ENCODE assay signal across 27 mouse cellular contexts in the genomic region with DNA sequence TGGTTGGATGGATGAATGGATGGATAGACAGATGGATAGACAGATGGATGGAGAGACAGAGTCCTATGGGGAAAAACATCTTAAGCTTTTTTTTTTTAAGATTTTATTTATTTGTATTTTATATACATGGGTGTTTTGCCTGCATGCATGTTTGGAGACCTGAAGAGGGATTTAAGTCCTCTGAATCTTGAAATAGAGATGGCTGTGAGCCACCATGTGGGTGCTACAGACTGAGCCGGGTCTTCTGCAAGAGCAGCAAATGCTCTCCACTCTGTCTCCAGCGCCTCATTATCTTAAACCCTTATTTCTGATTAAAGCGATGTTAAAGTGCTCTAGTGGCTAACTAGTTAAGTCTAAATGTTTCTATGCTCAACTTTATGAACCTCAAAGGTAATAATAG. TPM values are rescaled to one million over a fixed set of nuclear protein-coding genes. Genes with fewer than 3 reads are reported as not detected.
"Had no signal": no experiment of that assay in that cellular context is flagged by ENCODE, and none has a peak within 500 bp of the region (broad histone marks: within the 10 kb centered on the region; RNA-seq: fewer than 3 reads in every experiment).

No protein-coding gene starts in this region.

- H3K27me3 ChIP-seq: embryonic facial prominence, embryonic 12.5 days; embryonic facial prominence, embryonic 13.5 days; embryonic facial prominence, embryonic 15.5 days; forebrain, embryonic 12.5 days; forebrain, embryonic 13.5 days; forebrain, embryonic 15.5 days had no signal

- H3K4me1 ChIP-seq: embryonic facial prominence, embryonic 10.5 days; embryonic facial prominence, embryonic 12.5 days; embryonic facial prominence, embryonic 13.5 days; embryonic facial prominence, embryonic 15.5 days; forebrain, embryonic 12.5 days; forebrain, embryonic 13.5 days; forebrain, embryonic 15.5 days; heart, embryonic 10.5 days had no signal

- DNase-seq: cerebellum, adult 9-10 months; cerebellum, adult 9-11 months; cerebellum, postnatal 10 days; cerebellum, postnatal 14 days; cerebellum, postnatal 25 days; cerebellum, postnatal 36 days; embryo, embryonic 11 days; forebrain, postnatal 0 days; gastrocnemius, adult 2 months; gastrocnemius, postnatal 10 days; gastrocnemius, postnatal 14 days; gastrocnemius, postnatal 25 days; gastrocnemius, postnatal 36 days; heart, adult 11 months; heart, adult 18-20 months; heart, adult 2 months had no signal

- H3K4me3 ChIP-seq: embryonic facial prominence, embryonic 10.5 days; embryonic facial prominence, embryonic 12.5 days; embryonic facial prominence, embryonic 13.5 days; embryonic facial prominence, embryonic 15.5 days; erythroblast, embryonic 14.5 days; forebrain, embryonic 12.5 days; forebrain, embryonic 13.5 days; forebrain, embryonic 15.5 days; gastrocnemius, adult 2 months; heart, adult 2 months; heart, embryonic 10.5 days had no signal

- H3K9me3 ChIP-seq: embryonic facial prominence, embryonic 10.5 days; embryonic facial prominence, embryonic 12.5 days; embryonic facial prominence, embryonic 13.5 days; embryonic facial prominence, embryonic 15.5 days; forebrain, embryonic 12.5 days; forebrain, embryonic 13.5 days; forebrain, embryonic 15.5 days; heart, embryonic 10.5 days had no signal

- H3K27ac ChIP-seq: embryonic facial prominence, embryonic 10.5 days; embryonic facial prominence, embryonic 12.5 days; embryonic facial prominence, embryonic 13.5 days; embryonic facial prominence, embryonic 15.5 days; forebrain, embryonic 12.5 days; forebrain, embryonic 13.5 days; forebrain, embryonic 15.5 days; gastrocnemius, adult 2 months; heart, adult 2 months; heart, embryonic 10.5 days had no signal

RNA-seq across cellular contexts. Expression of gene Slc24a1, which starts 44.0 kb away (rescaled TPM):
- polyA plus RNA-seq: embryonic facial prominence, embryonic 11.5 days; embryonic facial prominence, embryonic 13.5 days; embryonic facial prominence, embryonic 14.5 days; erythroblast, embryonic 14.5 days had no signal
